Mouse (Mus musculus) hindbrain, embryonic 14.5 days (tissue): ENCODE measurements around the gene Ism2. TPM values are rescaled to one million over a fixed set of nuclear protein-coding genes. Genes with fewer than 3 reads are reported as not detected.

Experiments used
- ATAC-seq: fragments of 200-750 bp; cut with Nextera tagmentation; 2 replicates; pipeline ENCODE4 v1.8.0; 2017; ENCODE audit warnings: moderate number of reproducible peaks, mild to moderate bottlenecking, moderate TSS enrichment, moderate library complexity; ENCODE audit not compliant: low FRiP score
- DNase-seq: peaks from one replicate; pipeline ENCODE4 v3.0.0-alpha.2; 2015; ENCODE audit warnings: low spot score
- H3K27ac ChIP-seq: fragments of 300-500 bp; sonication (generic); 2 replicates; pipeline ENCODE4 v1.5.1; 2014; ENCODE audit warnings: mild to moderate bottlenecking, moderate library complexity
- H3K27me3 ChIP-seq: fragments of 300-500 bp; sonication (generic); 2 replicates; pipeline ENCODE4 v1.6.1; 2014; ENCODE audit warnings: mild to moderate bottlenecking, low read length, mixed read lengths; ENCODE audit not compliant: control insufficient read depth, insufficient read depth
- H3K36me3 ChIP-seq: fragments of 300-500 bp; sonication (generic); replicated peaks from 2 replicates; pipeline ENCODE4 v1.6.1; 2014; ENCODE audit not compliant: control insufficient read depth, insufficient read depth
- H3K4me1 ChIP-seq: fragments of 300-500 bp; sonication (generic); replicated peaks from 2 replicates; pipeline ENCODE4 v1.6.1; 2014; ENCODE audit warnings: antibody characterized with exemption, low read length, mixed read lengths; ENCODE audit not compliant: control insufficient read depth, insufficient read depth
- H3K4me2 ChIP-seq: fragments of 300-500 bp; sonication (generic); replicated peaks from 2 replicates; pipeline ENCODE4 v1.6.1; 2014; ENCODE audit warnings: mild to moderate bottlenecking, moderate library complexity
- H3K4me3 ChIP-seq: fragments of 300-500 bp; sonication (generic); replicated peaks from 2 replicates; pipeline ENCODE4 v1.5.1; 2014; ENCODE audit warnings: mild to moderate bottlenecking, low read length
- H3K9ac ChIP-seq: fragments of 300-500 bp; sonication (generic); 2 replicates; pipeline ENCODE4 v1.6.1; 2014
- H3K9me3 ChIP-seq: fragments of 300-500 bp; sonication (generic); 2 replicates; pipeline ENCODE4 v1.6.1; 2016; ENCODE audit warnings: low read length; ENCODE audit not compliant: control insufficient read depth
- WGBS: fragments of 180-500 bp; shearing (Covaris S2); extraction: QIAGEN DNeasy Blood & Tissue Kit; methylation state at CpG from one replicate; pipeline ENCODE4 v1.1.7; 2014; 5-methylcytosine and 5-hydroxymethylcytosine counted together
- polyA plus RNA-seq: library from polyadenylated mRNA; unstranded; fragments of >200 nt; fragmentation: Nextera tagmentation; extraction: Ambion mirVana; gene quantifications from 2 replicates; pipeline ENCODE4 v1.2.1, GENCODE M21; 2014

Ism2 gene
- polyA plus RNA-seq, 1 experiment from 2014 or later: 0.86 TPM

DNA sequence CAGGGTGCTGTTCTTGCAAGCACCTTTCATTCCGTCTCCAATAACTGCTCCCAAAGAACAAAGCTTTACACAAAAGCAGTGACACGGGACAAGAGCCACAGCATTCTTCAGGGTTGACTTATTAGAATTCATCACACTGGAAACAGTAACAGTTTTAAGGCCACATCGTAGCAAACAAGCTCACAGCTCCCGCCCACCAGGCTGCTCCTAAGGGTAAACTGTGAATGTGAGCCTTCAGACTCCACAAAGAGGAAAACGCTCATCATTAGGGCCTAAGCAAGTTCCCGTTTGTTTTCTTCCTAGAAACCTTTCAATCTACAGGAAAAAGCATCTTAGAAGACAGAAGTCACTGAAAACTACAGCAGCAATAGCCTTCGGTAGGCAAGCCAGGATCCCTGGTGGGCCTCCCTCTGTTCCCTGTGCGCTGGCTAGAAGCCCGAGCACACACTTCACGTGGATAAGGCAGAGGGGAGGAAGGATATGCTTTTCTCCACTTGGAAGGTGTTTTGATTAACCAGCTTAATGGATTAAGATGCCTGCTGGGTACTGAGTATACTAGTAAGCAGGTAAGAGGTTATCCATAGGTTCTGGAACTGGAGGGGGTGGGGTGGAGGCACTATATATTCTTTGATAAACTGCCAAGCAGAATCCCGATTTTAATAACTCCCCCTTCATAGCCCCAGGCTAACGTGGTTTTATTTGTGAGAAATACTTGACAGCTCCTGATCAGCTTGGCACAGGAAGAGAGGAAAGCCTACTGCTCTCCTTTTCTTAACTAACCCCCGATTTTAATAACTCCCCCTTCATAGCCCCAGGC lies 6.5 kb upstream of the Ism2 start:
- Histone ChIP-seq H3K36me3 (peaks cover 32% of the 10 kb centered on the region), H3K27ac (no peak overlapping the region), H3K27me3 (peaks cover 8% of the 10 kb centered on the region), H3K4me2 (no peak overlapping the region), H3K9ac (no peak overlapping the region), H3K4me3 (no peak overlapping the region), H3K9me3 (no peaks in the 10 kb centered on the region), H3K4me1 (0 out of 2 replicates have a peak, but pooled peaks cover 8% of the 10 kb centered on the region)
- ATAC-seq (0 out of 2 replicates have a peak, but pooled peaks have one; percentile 21), DNase-seq (no peak)
- 25% methylated on average over 13 of the region's 13 CpGs for WGBS

DNA sequence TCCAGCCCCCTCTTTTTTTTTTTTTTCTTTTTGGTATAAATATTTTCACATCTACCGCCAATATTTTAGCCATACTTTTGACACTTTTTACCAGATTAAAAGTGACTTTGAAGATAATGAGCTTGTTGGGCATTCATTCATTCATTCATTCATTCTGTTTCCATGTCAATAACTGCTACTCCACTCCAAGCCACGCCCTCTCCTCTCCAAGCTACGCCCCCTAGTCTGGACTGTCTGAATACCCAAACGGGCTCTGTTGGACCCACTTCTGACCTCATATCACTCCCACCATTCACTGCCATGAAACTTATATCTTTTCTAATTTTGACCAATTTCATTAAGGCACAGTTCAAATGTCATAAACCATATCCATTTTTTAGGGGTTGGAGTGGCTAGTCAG lies 1.7 kb upstream of the Ism2 start:
- H3K4me3 ChIP-seq: no peak overlapping the region
- no peaks in the 10 kb centered on the region for H3K36me3 ChIP-seq
- no peaks in the 10 kb centered on the region for H3K9me3 ChIP-seq
- 47% methylated on average over 4 of the region's 4 CpGs for WGBS
- DNase-seq (no peak), ATAC-seq (no peak)
- peaks cover 21% of the 10 kb centered on the region for H3K4me1 ChIP-seq
- H3K9ac ChIP-seq: no peak overlapping the region
- no peak overlapping the region for H3K4me2 ChIP-seq
- H3K27me3 ChIP-seq: peaks cover 27% of the 10 kb centered on the region
- no peak overlapping the region for H3K27ac ChIP-seq

DNA sequence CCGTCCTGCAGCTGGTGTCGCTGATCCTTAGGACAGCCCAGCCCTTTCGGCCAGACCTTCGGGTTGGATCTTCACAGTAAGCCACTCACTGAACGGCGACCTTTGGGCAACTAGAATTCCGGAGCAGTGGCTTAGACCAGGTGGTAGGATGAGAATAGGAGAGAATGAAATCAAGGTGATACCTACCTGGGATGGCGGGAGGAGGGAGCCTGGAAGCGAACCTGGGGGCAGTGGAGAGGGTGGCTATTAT lies 861 bp upstream of the Ism2 start:
- Histone ChIP-seq H3K36me3 (no peaks in the 10 kb centered on the region), H3K27me3 (peaks cover 27% of the 10 kb centered on the region), H3K4me2 (peak overlapping the region; percentile 98), H3K27ac (no peak overlapping the region), H3K4me1 (peaks cover 13% of the 10 kb centered on the region), H3K4me3 (peak overlapping the region; percentile 80), H3K9me3 (no peaks in the 10 kb centered on the region), H3K9ac (no peak overlapping the region)
- ATAC-seq (no peak; the same call in 1 of the 2 replicates), DNase-seq (no peak)
- 2% methylated on average over 9 of the region's 9 CpGs for WGBS

- Histone ChIP-seq H3K4me2 (peak overlapping the region; percentile 98), H3K27ac (no peak overlapping the region), H3K36me3 (no peaks in the 10 kb centered on the region), H3K4me3 (peak overlapping the region; percentile 80), H3K9ac (peak overlapping the region; percentile 74), H3K4me1 (peaks cover 13% of the 10 kb centered on the region), H3K27me3 (peaks cover 27% of the 10 kb centered on the region), H3K9me3 (no peaks in the 10 kb centered on the region)
- DNase-seq (no peak), ATAC-seq (peak; percentile 66)
- 7% methylated on average over 29 of the region's 29 CpGs for WGBS
Measured at GRCm38 (mm10) chr12:87299037-87299656, 358 bp downstream of the Ism2 start.

GRCm38 (mm10) chr12:87293934-87294333 lies 5.6 kb downstream of the Ism2 start:
- WGBS: 73% methylated on average over 6 of the region's 6 CpGs
- ATAC-seq: no peak
- H3K36me3 ChIP-seq: no peaks in the 10 kb centered on the region

GRCm38 (mm10) chr12:87289100-87289499 lies 10.4 kb downstream of the Ism2 start:
- WGBS: 90% methylated on average over 5 of the region's 5 CpGs
- ATAC-seq: no peak
- H3K9me3 ChIP-seq: no peaks in the 10 kb centered on the region
- H3K36me3 ChIP-seq: no peaks in the 10 kb centered on the region
- H3K4me1 ChIP-seq: no peaks in the 10 kb centered on the region
- no peak overlapping the region for H3K9ac ChIP-seq
- no peaks in the 10 kb centered on the region for H3K27me3 ChIP-seq
- no peak for DNase-seq
- no peak overlapping the region for H3K4me2 ChIP-seq
- no peak overlapping the region for H3K27ac ChIP-seq
- H3K4me3 ChIP-seq: no peak overlapping the region

More at GRCm38 (mm10) chr12:87293934-87294333, 5.6 kb downstream of the Ism2 start:
- no peaks in the 10 kb centered on the region for H3K9me3 ChIP-seq
- no peak overlapping the region for H3K4me3 ChIP-seq
- H3K9ac ChIP-seq: no peak overlapping the region
- H3K4me1 ChIP-seq: no peaks in the 10 kb centered on the region
- no peak overlapping the region for H3K4me2 ChIP-seq
- DNase-seq: no peak
- peaks cover 1% of the 10 kb centered on the region; the same call in 1 of the 2 replicates for H3K27me3 ChIP-seq
- H3K27ac ChIP-seq: no peak overlapping the region

DNA sequence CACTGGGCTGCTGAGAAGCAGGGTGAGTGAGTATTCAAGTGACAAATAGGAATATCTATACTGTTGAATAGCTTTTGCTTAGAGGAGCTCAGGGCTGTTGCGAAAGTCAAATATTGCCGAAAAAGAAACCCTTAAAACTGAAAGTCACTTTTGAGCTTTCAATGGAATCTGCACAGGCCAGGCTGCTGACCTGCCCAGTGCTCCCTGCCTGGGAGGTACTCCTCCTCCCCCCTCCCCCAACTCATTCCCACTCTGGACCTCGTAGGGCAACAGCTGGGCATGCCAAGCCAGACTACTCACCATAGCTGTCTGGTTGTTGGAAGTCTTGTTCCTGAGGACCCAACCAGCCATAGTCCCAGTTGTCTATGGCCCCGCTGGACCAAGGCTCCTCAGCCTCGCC lies 14.8 kb downstream of the Ism2 start:
- no peak overlapping the region for H3K4me2 ChIP-seq
- 85% methylated on average over 5 of the region's 5 CpGs for WGBS
- DNase-seq: no peak
- H3K9me3 ChIP-seq: no peaks in the 10 kb centered on the region
- no peak overlapping the region for H3K27ac ChIP-seq
- H3K9ac ChIP-seq: no peak overlapping the region
- H3K27me3 ChIP-seq: no peaks in the 10 kb centered on the region
- no peak overlapping the region for H3K4me3 ChIP-seq
- ATAC-seq: no peak
- no peaks in the 10 kb centered on the region for H3K36me3 ChIP-seq
- H3K4me1 ChIP-seq: no peaks in the 10 kb centered on the region

- DNase-seq: no peak
- H3K27ac ChIP-seq: no peak overlapping the region
- no peaks in the 10 kb centered on the region for H3K9me3 ChIP-seq
- no peaks in the 10 kb centered on the region for H3K36me3 ChIP-seq
- WGBS: 84% methylated on average over 4 of the region's 4 CpGs
- H3K4me1 ChIP-seq: no peaks in the 10 kb centered on the region
- no peaks in the 10 kb centered on the region for H3K27me3 ChIP-seq
- H3K4me3 ChIP-seq: no peak overlapping the region
- no peak for ATAC-seq
- H3K4me2 ChIP-seq: no peak overlapping the region
- no peak overlapping the region for H3K9ac ChIP-seq
Measured at GRCm38 (mm10) chr12:87284268-87284667, 15.2 kb downstream of the Ism2 start.

DNA sequence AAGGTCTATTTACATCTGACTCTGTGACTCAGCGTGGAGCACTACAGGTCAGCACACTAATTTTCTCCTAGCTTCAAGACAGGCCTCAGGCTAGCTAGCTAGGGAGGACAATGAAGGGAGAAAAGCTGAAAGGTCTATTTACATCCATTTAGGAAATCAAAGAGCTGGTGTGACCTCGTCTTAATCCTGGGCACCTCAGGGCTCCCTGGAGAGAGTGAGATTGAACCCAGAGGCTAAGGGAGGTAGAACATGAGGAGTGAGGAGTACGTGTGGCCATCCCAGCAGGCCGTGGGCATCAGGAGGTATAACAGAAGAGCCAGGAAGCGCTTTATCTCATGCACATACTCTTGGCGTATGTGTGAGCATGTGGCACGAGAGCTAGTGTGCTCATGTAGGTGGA lies 15.8 kb downstream of the Ism2 start:
- Histone ChIP-seq H3K36me3 (no peaks in the 10 kb centered on the region), H3K27me3 (no peaks in the 10 kb centered on the region), H3K27ac (no peak overlapping the region), H3K4me2 (no peak overlapping the region), H3K4me1 (no peaks in the 10 kb centered on the region), H3K4me3 (no peak overlapping the region), H3K9me3 (no peaks in the 10 kb centered on the region), H3K9ac (no peak overlapping the region)
- no peak for DNase-seq
- ATAC-seq: no peak
- 66% methylated on average over 7 of the region's 7 CpGs for WGBS
